In genomic region chr10:100065529-100066301, GRCm38 (mm10) we compare ENCODE assay signal across 8 mouse cellular contexts. TPM values are rescaled to one million over a fixed set of nuclear protein-coding genes. Genes with fewer than 3 reads are reported as not detected.
A peak's percentile ranks its signal among the peaks of the same experiment; 100 is the strongest.
DNase-seq lines count a peak whose midpoint lies in the region; ATAC-seq lines count a peak whose summit lies in the region.

No protein-coding gene starts in this region.

- no peak for ATAC-seq in cerebellum, adult (ENCODE audit: insufficient number of reproducible peaks, low FRiP score, low TSS enrichment)

- peak; percentile 7 for DNase-seq in cerebellum, adult 9-11 months
- DNase-seq in Muller cell, postnatal 12 days (ENCODE audit: inconsistent ontology term), result peak; percentile 64
- peak; percentile 83 for DNase-seq in gonadal fat pad, adult 2 months (ENCODE audit: low read depth)
- DNase-seq in lung, postnatal 25 days (ENCODE audit: low spot score), result peak; percentile 29
- DNase-seq in thymus, postnatal 4 days, result no peak
- DNase-seq in urinary bladder, adult 2 months (ENCODE audit: low spot score), result no peak
- no peak for DNase-seq in thymus, adult 18-20 months

RNA-seq across cellular contexts. Expression of gene Kitl, which starts 50.3 kb away (rescaled TPM):
- polyA plus RNA-seq in gonadal fat pad, adult 2 months (2012; rRNA removed), result 23.1 and 25.2 TPM in 2 replicates
- polyA plus RNA-seq in urinary bladder, adult 2 months (2012; rRNA removed), result 17.9 and 19.1 TPM in 2 replicates

Comparison
In these comparisons a context has a peak if more than half of its experiments do, and no peak if none do; other contexts are left out.
1. DNase-seq: peak in cerebellum, adult 9-11 months (single experiment), Muller cell, postnatal 12 days (single experiment), gonadal fat pad, adult 2 months (single experiment) and lung, postnatal 25 days (single experiment); none in thymus, postnatal 4 days (single experiment), urinary bladder, adult 2 months (single experiment) and thymus, adult 18-20 months (0 of 2).